Mouse (Mus musculus) ES-Bruce4 (cell line): Measurements from ENCODE around the gene Rdh9.

ENCODE experiments used
- CTCF ChIP-seq: IDR thresholded peaks from one replicate; pipeline ENCODE4 v1.8.1; 2011; ENCODE audit warnings: low read depth, low read length
- POLR2A ChIP-seq: IDR thresholded peaks from one replicate; pipeline ENCODE4 v1.8.1; 2011; ENCODE audit warnings: low read length; ENCODE audit not compliant: insufficient read depth

- TF ChIP-seq CTCF (no peak), POLR2A (no peak)
Observed at GRCm38 (mm10) chr10:127728437-127728836, 47.7 kb upstream of the Rdh9 start.
